Mouse (Mus musculus) ES-CJ7 (cell line): ENCODE measurements around the gene Maml3.
A peak's percentile ranks its signal among the peaks of the same experiment; 100 is the strongest.

Experiments
- DNase-seq: peaks from one replicate; pipeline ENCODE4 v3.0.0; 2011; ENCODE audit warnings: low read depth, low spot score

Gene Maml3

DNA sequence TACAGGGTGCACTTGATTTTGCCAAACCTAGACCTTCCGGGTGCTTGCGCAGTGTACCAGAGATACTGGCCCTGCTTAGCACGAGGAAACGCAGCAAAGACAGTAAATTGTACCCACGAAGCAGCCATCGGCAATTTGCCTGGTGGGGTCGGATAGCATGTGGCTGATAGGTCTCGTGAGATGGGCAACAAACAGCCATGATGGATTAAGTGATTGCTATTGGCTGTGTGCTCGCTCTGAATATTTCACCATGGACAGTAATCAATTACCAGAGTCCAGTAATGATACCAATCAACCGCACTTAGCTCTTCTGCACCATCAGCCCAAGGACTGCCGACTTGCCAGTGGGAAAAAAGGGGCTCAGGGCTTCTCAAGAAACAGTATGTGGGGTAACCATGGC is 150.9 kb downstream of the Maml3 start:
- no peak for DNase-seq

DNA sequence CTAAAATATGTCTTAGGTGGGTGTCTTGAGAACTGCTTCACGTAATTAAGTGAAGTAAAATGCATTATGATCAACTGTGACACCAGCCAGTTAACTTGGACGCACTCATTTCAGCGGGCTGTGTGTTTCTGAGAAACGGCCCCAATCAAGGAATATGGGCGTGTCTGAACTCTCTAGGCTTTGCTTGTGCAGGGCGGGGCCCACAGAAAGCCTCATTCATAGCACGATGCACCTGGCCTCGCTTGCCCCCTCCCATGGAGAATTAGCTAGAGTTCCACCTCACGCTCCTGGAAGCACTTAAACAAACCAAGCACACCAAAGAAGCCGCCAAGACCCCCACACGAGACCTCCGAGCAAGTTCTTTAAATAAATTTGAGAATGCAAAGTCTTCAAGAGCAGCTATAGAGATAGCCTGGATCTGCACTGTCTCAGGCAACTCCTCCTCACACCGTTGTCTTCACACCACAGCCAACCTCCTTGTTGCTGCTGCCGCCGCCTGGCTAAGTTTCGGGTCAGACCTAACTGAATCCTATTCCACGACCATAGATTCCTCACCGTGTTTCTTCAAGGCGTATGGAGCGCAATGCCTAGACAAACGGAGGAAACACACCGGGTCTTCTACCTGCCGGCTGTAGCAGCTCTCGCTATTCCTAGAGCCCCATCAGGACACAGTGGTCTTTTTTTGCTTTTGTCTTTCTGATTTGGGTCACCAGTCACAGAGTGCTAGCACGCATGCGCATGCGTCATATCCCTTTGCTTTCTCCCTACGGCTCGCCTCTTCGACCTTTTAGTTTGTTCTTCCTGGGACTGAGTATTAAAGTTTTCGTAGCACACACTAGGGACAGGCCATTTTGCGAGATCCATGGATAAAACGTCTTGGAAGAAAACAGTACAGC is 151.9 kb downstream of the Maml3 start:
- peak; percentile 33 for DNase-seq

DNA sequence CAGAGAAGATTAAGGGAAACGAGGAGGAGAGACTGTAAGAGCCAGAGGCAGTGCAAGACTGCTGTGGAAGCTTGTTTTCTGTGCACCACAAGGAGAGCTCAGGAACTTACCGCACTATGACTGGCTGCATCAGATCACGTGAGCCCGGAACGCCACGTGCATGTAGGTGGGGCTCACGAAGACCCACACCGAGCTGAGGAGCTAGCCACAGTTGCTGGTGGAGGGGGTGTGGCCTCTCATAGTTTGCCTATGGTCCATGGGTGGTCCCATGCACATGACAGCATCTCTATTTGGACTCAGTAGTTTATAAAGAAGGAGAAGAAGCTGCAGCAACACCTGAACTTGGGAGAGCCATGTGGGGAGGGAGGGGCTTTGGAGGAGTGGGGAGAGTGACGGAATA is 152.6 kb downstream of the Maml3 start:
- DNase-seq, result peak; percentile 22

DNA sequence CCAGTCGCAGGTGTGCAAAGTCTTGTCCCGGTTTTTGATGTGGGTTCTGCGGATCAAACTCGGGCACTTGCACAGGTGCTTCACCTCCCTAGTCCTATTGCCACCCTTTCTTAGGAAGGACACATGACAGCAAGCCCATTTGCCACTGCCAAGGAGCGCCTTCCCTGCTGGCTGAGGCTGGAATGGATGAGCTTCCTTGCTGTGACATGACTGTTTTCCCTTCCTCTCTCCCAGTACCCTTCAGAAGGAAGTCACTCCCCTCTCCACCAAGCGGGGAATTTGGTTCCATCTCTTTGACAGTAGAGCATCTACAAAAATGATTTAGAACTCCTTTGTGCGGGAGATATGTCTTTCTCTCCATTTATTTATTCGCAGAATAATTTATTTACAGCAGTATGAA is 155.2 kb downstream of the Maml3 start:
- no peak for DNase-seq

DNA sequence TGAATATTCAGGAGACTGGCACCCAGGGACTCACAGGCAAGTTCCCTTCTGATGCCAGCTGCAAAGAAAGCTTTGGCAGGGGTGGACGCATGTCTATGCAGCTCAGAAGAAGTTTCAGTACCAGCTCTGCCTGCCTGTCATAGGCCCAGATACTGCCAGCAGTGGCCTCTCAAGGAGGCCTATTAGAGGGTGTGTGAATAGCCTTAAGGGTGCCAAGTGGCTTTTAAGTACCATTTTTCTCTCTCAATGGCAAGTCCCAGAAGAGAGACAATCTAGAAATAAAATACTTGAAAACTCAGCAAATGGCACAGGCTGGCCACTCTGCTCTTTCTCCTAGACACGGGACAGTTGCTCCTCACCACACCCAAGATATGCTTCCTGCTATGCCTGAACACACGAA is 157.7 kb downstream of the Maml3 start:
- DNase-seq, result no peak

DNA sequence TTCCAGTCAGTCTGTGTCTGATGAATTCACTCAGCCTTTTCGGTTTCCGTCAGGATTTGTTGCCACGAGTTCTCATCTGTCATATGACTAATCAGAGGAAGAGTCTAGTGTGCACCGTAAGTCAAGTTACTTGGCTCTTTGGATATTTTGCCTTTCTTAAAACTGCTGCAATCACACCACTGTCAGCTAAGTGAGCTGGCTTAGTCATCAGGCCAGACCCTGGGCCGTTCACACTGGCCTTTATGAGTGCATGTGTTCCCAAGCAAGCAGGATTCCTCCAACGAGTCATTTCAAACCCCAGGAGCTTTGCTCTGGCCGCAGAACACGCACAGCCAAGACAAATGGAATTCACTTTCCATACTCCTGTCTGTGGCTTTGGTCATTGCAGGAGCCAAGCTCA is 161.2 kb downstream of the Maml3 start:
- DNase-seq, result no peak

DNA sequence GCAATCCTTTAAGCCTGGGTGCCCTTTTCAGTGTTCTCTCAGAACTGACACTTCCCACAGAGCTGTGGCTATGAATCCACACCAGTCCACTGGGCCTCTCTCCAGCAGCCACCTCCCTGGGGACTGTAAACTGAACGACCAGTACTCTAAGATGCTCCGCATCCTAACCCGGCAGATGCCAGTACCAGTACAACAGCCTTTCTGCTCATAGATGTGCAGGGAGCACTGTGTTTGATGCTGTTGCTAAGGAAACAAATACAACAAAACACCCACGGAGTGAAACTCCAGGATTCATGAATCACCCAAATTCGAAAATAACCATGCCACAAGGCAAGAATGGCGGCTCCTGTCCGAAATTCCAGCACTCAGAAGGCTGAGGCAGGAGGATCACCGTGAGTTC is 163.1 kb downstream of the Maml3 start:
- no peak for DNase-seq

DNA sequence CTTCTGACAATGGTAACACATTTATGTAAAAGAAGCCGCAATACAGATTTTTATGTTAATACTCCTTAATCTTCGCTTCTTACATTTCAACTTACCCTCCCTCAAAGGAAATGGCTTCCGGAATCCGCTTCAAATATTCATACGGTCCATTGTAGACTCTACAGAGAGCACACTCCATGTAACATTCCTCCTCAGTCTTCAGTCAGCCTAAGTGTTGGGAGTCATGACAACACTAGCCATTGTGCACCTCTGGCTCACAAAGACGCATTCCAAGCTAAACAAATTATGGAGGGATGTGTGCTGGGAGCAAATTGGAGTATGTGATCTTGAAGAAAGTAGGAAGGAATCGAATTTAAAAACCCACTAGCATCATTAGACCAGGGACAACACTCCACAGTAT is 165.0 kb downstream of the Maml3 start:
- no peak for DNase-seq

DNA sequence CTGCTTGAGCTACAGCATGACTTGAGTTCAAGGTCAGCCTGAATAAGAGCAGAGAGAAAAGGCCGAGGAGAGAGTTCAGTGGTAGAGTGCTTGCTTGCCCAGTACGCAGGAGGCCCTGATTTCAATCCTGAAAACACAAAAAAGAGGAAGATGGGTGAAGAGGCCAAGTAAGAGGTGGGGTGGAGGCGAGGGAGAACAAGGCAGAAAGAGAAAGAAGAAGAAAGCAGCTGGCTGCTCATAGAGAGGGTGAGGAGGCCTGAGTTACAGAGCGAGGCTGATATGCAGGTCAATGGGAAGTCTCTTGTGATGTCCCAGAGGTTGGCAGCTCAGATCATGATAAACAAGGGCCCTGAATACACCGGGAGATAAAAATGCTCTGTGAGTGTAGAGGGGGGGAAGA is 165.8 kb downstream of the Maml3 start:
- no peak for DNase-seq

DNA sequence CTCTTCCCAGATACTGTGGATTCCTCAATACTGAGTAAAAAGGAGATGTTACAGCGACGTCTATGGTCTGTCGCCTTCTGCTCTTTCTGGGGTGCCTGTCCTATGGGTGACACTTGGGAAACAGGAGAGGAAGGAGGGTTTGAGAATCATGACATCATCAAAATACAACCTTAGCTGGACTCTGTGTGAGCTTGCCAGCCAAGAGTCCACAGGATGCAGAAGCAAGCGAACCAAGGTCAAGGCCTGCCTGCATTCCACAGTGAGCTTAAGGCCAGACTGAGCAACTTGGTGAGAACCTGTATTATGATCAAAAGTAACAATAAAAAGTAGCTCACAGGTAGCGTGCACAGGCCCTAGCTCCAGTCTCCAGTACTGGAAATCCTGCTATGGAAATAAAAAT is 167.7 kb downstream of the Maml3 start:
- no peak for DNase-seq

DNA sequence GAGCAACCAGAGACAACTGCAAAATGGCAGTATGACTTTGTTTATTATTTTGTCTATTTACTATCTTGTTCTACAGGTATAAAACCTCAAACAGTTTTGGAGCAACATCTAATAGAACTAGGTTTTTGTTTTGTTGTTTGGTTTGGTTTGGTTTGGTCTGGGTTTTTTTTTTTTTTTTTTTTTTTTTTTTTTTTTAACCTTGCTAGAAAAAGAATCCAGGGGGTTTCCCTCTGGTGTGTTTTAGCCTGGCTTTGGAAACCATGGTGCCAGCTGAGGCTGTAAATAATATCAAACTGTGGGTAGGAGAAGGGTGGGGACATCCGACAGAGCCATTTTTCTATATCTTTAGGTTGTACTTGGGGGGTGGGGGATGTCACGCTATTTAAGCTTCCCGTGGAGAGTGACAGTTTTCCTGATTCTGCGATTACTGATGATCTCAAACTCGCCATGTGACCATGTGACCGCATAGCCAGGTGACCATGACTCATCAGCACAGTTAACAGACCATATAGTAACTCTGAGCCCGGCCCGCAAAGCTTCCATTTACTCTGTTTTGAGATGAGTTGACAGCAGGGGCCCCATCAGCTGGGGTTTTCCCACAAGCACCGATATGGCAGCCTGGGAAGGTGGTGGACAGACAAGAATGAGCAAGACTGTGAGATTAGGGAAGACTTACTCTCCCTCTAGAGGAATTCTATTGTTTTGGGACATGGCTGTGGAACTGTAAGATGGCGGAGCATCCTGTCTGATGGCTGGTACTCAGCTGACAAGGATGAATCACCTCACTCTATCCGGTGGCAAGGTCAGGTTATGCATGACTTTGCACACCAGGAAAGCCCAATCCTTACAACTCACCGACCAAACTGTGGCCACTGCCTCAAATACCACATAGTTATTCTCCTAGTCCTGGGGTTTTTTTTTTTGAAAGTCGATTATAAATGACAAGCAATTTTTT is 170.1 kb downstream of the Maml3 start:
- DNase-seq, result peak; percentile 15

DNA sequence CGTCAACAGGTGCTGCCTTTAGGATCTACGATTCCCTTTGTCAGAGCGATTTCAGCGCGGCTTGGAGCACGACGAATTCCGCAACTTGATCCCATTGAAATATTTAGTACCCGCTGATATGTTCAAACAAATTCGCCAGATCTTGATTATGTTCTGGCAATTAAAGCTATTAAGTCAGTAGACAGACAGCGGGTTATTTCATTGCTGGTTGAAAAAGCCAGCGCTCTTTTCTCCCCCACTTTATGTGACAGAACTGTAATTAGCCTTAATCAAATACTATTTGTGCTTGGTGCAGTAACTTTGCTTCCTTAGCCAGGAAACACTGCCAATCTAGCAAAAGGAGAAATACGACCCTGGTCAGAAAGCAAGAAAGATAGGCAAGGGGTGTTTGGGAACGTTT is 176.7 kb downstream of the Maml3 start:
- DNase-seq, result no peak

DNA sequence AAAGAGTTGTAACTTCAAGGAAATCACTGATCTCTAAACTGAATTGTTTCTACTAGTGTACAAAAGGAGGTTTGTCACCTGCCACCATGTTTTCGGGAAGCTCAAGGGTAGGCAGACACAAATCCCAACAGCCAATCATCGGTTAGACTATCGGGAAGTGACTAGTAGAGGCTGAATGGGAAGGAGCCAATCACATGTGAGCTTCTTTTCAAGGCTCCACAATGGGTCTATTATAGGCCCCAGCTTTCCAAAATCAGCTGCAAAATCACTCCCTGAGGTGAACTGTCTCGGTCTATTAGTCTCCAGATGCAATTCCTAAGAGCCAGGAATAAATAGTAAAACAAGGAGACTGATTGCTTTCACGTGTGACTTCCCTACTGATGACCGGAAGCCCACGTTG is 177.3 kb downstream of the Maml3 start:
- DNase-seq, result no peak

DNA sequence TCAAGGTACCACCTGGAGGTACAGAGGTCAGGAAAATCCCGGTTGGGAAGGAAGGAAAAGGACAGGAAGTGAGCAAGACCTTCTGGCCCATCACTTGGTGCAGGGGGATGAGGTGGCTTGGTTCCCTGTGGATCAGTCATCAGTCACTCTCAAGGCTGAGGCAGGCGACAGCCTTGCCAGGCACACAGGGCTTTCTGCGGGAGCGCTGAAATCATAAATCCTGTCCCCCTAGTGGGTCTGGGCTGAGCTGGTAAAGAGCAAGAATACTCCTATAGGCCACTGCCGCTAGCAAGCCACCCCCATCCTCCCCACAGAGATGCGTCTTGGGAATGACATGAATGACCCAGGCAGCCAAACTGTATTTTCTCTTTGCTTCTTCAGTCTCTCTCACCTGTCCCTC is 177.8 kb downstream of the Maml3 start:
- DNase-seq, result no peak

DNA sequence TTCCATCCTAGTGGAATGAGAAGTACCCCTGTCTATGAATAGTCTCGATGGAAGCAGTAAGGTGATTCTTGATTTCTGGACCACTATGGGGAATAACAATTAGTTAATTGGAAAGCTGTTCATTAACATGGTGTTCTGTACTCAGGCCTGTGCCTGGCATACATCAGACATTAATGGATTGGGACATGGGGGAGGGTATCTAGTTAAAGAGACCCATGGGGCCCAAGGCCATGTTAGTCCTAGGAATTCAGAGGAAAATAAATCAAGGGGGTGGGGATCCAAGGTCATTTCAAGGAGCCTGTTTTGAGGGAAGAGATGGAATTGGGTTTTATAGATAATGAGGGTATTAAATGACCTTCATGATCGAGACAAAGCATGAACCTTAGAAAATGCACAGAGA is 179.1 kb downstream of the Maml3 start:
- DNase-seq, result no peak

DNA sequence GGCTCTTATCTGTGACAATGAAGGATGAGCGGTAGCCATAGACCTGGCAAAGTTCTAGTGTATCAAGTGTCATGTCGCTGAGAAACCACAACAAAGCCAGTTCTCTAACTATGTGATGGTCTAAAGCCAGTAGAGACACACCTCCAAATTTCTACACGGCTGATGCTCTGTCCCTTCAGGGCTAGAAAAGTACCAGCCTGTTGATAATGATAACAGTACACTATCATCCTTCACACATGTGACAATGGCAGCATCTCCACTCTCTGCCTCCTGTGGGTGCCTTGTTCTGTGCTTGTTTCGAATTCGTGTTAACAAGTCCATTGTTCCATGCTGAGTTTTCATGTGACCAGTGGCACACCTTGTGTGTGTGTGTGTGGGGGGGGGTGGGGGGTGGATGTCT is 180.2 kb downstream of the Maml3 start:
- DNase-seq, result no peak

DNA sequence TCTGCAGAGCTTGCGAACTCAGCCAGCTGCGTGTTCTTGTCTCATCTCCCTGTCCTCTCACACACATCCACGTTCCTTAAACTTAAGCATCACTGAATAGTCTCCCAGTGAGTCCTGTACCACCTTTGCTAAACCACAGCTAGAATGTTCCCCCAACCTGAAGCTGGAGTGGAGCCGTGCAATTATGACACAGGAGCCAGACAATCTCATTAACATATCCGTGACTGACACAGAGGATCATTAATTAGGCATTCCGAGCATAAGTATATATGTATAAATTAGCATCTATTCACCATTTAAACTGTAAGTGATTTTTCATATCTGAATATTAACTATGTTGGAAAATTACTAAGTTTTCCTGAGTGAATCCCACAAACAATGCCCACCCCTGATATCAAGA is 181.1 kb downstream of the Maml3 start:
- DNase-seq, result no peak

DNA sequence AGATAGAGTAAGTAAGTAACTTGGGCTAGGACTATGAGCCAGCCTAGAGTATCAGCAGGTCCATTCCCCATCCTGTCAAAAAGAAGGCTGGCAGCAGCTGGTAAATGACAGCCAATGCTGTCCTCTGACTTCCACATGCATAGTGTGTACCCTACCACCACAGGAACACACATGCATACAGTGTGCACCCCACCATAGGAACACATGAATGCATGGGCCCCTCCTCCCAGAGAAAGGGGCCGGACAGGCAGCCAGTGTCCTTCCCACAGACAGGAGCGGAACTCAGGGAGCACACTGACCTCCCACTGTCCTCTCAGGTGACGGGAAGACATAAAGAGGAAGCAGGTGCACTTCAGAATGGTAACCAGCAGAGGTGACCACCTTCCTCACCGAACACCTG is 188.0 kb downstream of the Maml3 start:
- no peak for DNase-seq

DNA sequence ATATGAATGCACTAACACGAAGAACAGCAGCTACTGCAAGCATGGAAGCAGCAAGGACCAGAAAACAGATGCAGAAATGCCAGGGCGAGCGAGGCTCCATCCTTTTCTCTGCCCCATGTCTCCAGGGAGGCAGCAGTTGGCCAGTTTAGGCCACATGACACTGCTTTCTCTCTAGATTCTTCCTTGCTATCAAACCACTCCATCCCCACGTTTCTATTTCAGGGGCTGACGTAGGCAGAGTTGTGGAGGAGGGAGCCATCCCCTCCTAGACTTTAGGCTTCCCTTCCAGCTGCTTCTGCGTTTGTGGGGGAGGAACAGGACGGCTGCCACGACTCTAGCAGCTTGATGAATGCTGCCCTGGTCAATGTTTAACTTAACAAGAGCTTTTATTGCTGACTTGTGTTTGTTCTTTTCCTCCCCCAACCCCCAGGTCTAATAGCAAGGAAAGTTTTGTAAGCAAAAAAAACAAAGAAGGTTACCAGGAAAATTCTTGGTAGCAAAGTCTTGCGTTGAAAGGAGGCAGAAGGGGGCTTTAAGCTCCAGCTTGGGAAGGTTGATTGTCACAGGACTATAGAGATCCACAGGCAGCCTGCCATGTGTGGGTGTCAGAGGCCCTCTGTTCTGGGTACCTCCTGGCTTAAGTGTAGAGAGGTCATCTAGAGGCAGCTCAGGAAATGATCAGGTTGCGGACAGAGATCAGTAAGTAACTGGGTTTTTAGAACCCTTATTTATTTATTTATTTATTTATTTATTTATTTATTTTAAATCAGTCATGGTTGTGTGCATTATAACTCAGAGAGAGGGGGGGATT is 188.6 kb downstream of the Maml3 start:
- no peak for DNase-seq

DNA sequence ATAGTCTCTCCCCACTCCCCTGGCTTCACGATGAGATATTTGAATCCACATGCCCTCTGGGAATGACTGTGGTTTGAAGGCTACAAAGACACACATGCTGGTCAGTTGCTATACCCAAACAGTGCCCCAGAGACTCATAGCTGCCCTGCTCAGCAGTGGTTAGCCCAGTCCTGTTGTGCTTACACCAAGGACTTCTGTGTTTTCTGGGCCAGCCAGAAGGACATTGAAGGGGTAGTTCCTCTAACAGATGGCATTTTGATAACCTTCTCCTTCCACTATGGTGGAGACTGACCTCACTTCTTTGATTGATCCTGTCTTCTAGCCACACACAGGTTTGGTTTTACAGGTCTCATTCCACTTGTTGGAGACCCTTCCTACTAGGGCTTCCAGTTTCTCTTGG is 189.5 kb downstream of the Maml3 start:
- no peak for DNase-seq

DNA sequence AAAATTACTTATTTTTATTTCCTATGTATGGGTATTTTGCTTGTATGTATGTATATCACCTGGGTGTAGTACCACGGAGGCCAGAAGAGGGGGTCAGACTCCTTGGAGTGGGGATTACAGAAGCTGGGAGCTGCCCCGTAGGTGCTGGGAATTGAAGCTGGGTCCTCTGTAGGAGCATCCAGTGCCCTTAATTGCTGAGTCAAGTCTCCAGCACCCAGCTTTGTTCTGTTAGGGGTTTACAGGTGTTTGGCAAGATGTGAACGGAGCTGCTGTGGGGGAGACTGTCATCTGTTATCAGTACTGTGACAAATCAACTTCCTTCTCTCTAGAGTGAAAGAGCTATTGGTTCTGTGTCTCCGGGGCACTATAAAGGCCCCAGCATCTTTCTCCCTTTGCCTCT is 190.0 kb downstream of the Maml3 start:
- DNase-seq, result no peak

DNA sequence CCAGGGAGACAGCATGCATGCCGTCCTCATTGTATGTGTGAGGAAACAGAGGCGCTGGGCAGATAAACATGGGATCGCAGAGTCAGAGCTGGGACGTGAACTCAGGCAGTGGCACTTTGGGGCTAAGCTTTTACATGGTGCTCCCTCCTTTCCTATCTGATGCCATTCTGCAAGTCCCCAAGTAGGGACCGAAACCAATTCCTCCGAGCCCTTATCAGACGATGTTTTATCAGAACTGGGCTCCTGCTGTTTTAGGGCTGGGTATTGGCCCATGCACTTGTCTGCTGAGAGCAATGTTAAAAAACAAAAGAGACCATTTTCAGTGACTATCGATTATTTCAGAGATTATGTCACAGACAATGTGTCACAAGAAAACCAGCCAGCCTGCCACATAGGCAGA is 191.4 kb downstream of the Maml3 start:
- DNase-seq, result no peak
